10 mouse cellular contexts compared by ENCODE assay signal in genomic region chr4:149611376-149612044, GRCm38 (mm10). TPM values are rescaled to one million over a fixed set of nuclear protein-coding genes. Genes with fewer than 3 reads are reported as not detected.
DNase-seq lines count a peak whose midpoint lies in the region; ATAC-seq and TF ChIP-seq lines count a peak whose summit lies in the region.
"Had no signal": no experiment of that assay in that cellular context is flagged by ENCODE, and none has a peak within 500 bp of the region (broad histone marks: within the 10 kb centered on the region; RNA-seq: fewer than 3 reads in every experiment).

No protein-coding gene starts in this region.

- no peaks in the 10 kb centered on the region for H3K9me3 ChIP-seq in E14TG2a.4 (ENCODE audit: low read length)
- no peaks in the 10 kb centered on the region for H3K9me3 ChIP-seq in limb, embryonic 10.5 days (replicated peaks)
- H3K9me3 ChIP-seq: lung, embryonic 15.5 days; stomach, embryonic 15.5 days had no signal

- WGBS in limb, embryonic 10.5 days, result 56% methylated on average over 10 of the region's 10 CpGs

- no peaks in the 10 kb centered on the region for H3K27me3 ChIP-seq in E14TG2a.4 (ENCODE audit: insufficient read depth, low read length)
- H3K27me3 ChIP-seq in limb, embryonic 10.5 days (ENCODE audit: low read depth, poor library complexity, severe bottlenecking), result no peaks in the 10 kb centered on the region
- H3K27me3 ChIP-seq: lung, embryonic 15.5 days; stomach, embryonic 15.5 days had no signal

- no peak overlapping the region for H3K27ac ChIP-seq in limb, embryonic 10.5 days
- H3K27ac ChIP-seq: lung, embryonic 15.5 days; stomach, embryonic 15.5 days had no signal

- DNase-seq in CD4-positive, CD25-positive, alpha-beta regulatory T cell, adult 2 months (ENCODE audit: low read depth, low spot score), result peak; percentile 75
- DNase-seq in layer of hippocampus, adult 11-12 months (ENCODE audit: low spot score), result peak; percentile 71
- no peak for DNase-seq in layer of hippocampus, adult 9-10 months (ENCODE audit: low spot score)
- peak; percentile 80 to 86 for DNase-seq in cerebellum, postnatal 10 days
- DNase-seq in limb, embryonic 10.5 days (ENCODE audit: low spot score), result peak; percentile 73
- peak; percentile 58 for DNase-seq in thymus, postnatal 14 days

- H3K4me1 ChIP-seq in E14TG2a.4 (replicated peaks; ENCODE audit: low read depth, low read length), result peaks cover 38% of the 10 kb centered on the region
- peaks cover 33% of the 10 kb centered on the region for H3K4me1 ChIP-seq in limb, embryonic 10.5 days

- peaks cover 16% of the 10 kb centered on the region for H3K36me3 ChIP-seq in E14TG2a.4 (ENCODE audit: insufficient read depth, low read length)
- H3K36me3 ChIP-seq in limb, embryonic 10.5 days, result peaks cover 20% of the 10 kb centered on the region

- H3K4me3 ChIP-seq in E14TG2a.4 (replicated peaks; ENCODE audit: low read length), result no peak overlapping the region
- H3K4me3 ChIP-seq in limb, embryonic 10.5 days, result no peak overlapping the region
- H3K4me3 ChIP-seq: lung, embryonic 15.5 days; stomach, embryonic 15.5 days had no signal

- TF ChIP-seq CTCF in E14TG2a.4 (conservative IDR thresholded peaks at IDR 0.05; ENCODE audit: low read length), result peak; percentile 82

- ATAC-seq in CD4-positive, CD25-positive, alpha-beta regulatory T cell, adult 4 months, result no peak

RNA-seq across cellular contexts. Expression of gene Clstn1, which starts 25.2 kb away (rescaled TPM):
- 1 to 10 TPM; 4.4 to 5.4 TPM for polyA plus RNA-seq in CD4-positive, CD25-positive, alpha-beta regulatory T cell, adult 4 months (2017; shearing (Covaris generic))
- 34.8 and 41.2 TPM in 2 replicates for polyA plus RNA-seq in limb, embryonic 10.5 days (2016; fragmentation: Nextera tagmentation; extraction: Ambion mirVana)
